Mouse (Mus musculus): ENCODE data around the gene Kcnc3. TPM values are rescaled to one million over a fixed set of nuclear protein-coding genes. Genes with fewer than 3 reads are reported as not detected.
A peak's percentile ranks its signal among the peaks of the same experiment; 100 is the strongest.

Gene Kcnc3
- polyA plus RNA-seq, 1 experiment from 2014 or later: 0.11 TPM

GRCm38 (mm10) chr7:44615987-44616386 lies 25.5 kb downstream of the Kcnc3 start:
- no peaks in the 10 kb centered on the region for H3K36me3 ChIP-seq (ENCODE audit: insufficient read depth, low read length)
- peaks cover 30% of the 10 kb centered on the region for H3K27me3 ChIP-seq (ENCODE audit: insufficient read depth, low read length)
- H3K27ac ChIP-seq (ENCODE audit: low read length): no peak overlapping the region
- H3K4me1 ChIP-seq (ENCODE audit: insufficient read depth, low read length): no peaks in the 10 kb centered on the region
- H3K4me2 ChIP-seq (replicated peaks; ENCODE audit: low read depth, low read length): no peak overlapping the region
- H3K9me3 ChIP-seq (ENCODE audit: low read length): peaks cover 10% of the 10 kb centered on the region; the same call in 1 of the 2 replicates
- no peak overlapping the region for H3K4me3 ChIP-seq (ENCODE audit: low read length)
- ATAC-seq (ENCODE audit: low FRiP score, low TSS enrichment): no peak
- H3K9ac ChIP-seq (replicated peaks; ENCODE audit: low read length): no peak overlapping the region
- WGBS: 82% methylated on average over 14 of the region's 14 CpGs

DNA sequence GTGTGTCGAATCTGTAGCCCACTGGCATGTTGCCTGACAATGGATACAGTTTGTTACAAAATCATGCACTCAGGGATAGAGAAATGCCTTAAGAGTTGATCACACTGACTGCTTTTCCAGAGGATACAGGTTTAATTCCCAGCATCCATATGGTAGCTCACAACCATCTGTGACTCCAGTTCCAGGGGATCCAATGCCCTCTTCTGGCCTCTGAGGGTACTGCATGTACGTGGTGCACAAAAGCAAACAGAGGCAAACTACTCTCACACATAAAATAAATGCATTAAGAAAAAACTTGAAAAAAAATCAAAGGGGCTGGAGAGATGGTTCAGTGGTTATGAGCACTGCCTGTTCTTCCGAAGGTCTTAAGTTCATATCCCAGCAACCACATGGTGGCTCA lies 26.6 kb downstream of the Kcnc3 start:
- Histone ChIP-seq H3K27me3 (ENCODE audit: insufficient read depth, low read length) (peaks cover 30% of the 10 kb centered on the region), H3K36me3 (ENCODE audit: insufficient read depth, low read length) (no peaks in the 10 kb centered on the region), H3K4me3 (ENCODE audit: low read length) (no peak overlapping the region), H3K9me3 (ENCODE audit: low read length) (peaks cover 10% of the 10 kb centered on the region; the same call in 1 of the 2 replicates), H3K4me2 (replicated peaks; ENCODE audit: low read depth, low read length) (no peak overlapping the region), H3K9ac (replicated peaks; ENCODE audit: low read length) (no peak overlapping the region), H3K4me1 (ENCODE audit: insufficient read depth, low read length) (no peaks in the 10 kb centered on the region), H3K27ac (ENCODE audit: low read length) (no peak overlapping the region)
- no peak for ATAC-seq (ENCODE audit: low FRiP score, low TSS enrichment)
- WGBS: 82% methylated on average over 3 of the region's 3 CpGs

- 0 out of 2 replicates have a peak, but pooled peaks have one; percentile 39 for ATAC-seq (ENCODE audit: low FRiP score, low TSS enrichment)
- no peaks in the 10 kb centered on the region for H3K27me3 ChIP-seq (ENCODE audit: insufficient read depth, low read length)
- no peaks in the 10 kb centered on the region for H3K4me1 ChIP-seq (ENCODE audit: insufficient read depth, low read length)
- WGBS: 33% methylated on average over 18 of the region's 18 CpGs
- peaks cover 8% of the 10 kb centered on the region; the same call in 1 of the 2 replicates for H3K9me3 ChIP-seq (ENCODE audit: low read length)
- H3K36me3 ChIP-seq (ENCODE audit: insufficient read depth, low read length): no peaks in the 10 kb centered on the region
- H3K4me3 ChIP-seq (ENCODE audit: low read length): no peak overlapping the region
- H3K27ac ChIP-seq (ENCODE audit: low read length): no peak overlapping the region
- H3K9ac ChIP-seq (replicated peaks; ENCODE audit: low read length): no peak overlapping the region
- no peak overlapping the region for H3K4me2 ChIP-seq (replicated peaks; ENCODE audit: low read depth, low read length)
These were observed 33.5 kb downstream of the Kcnc3 start for GRCm38 (mm10) chr7:44623714-44624542.

- ATAC-seq (ENCODE audit: low FRiP score, low TSS enrichment): no peak
- no peaks in the 10 kb centered on the region for H3K36me3 ChIP-seq (ENCODE audit: insufficient read depth, low read length)
- no peak overlapping the region for H3K9ac ChIP-seq (replicated peaks; ENCODE audit: low read length)
- no peak overlapping the region for H3K4me3 ChIP-seq (ENCODE audit: low read length)
- no peak overlapping the region for H3K4me2 ChIP-seq (replicated peaks; ENCODE audit: low read depth, low read length)
- peaks cover 5% of the 10 kb centered on the region; the same call in 1 of the 2 replicates for H3K9me3 ChIP-seq (ENCODE audit: low read length)
- no peak overlapping the region for H3K27ac ChIP-seq (ENCODE audit: low read length)
- H3K27me3 ChIP-seq (ENCODE audit: insufficient read depth, low read length): no peaks in the 10 kb centered on the region
- no peaks in the 10 kb centered on the region for H3K4me1 ChIP-seq (ENCODE audit: insufficient read depth, low read length)
- WGBS: 84% methylated on average over 3 of the region's 3 CpGs
These were observed 34.0 kb downstream of the Kcnc3 start for GRCm38 (mm10) chr7:44624543-44624826.

DNA sequence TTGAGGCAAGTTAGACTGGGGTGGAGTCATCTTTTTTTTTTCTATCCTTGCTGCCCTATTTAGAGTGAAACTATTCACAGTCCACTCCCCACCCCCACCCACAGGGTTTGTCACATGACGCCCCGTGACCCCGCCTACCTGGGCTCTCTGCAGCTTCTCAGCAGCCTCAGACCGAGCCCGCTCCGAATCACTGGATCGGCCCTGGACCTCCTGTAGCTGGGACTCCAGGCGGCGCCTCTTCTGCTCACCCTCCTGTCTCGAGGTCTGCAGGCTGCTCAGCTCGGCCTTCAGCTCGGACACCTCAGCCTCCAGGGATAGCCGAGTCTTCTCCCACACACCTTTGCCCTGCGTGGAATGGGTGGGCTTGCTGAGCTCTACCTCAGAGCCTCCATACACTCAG lies 34.4 kb downstream of the Kcnc3 start:
- H3K4me2 ChIP-seq (replicated peaks; ENCODE audit: low read depth, low read length): no peak overlapping the region
- no peak for ATAC-seq (ENCODE audit: low FRiP score, low TSS enrichment)
- H3K9me3 ChIP-seq (ENCODE audit: low read length): peaks cover 5% of the 10 kb centered on the region; the same call in 1 of the 2 replicates

DNA sequence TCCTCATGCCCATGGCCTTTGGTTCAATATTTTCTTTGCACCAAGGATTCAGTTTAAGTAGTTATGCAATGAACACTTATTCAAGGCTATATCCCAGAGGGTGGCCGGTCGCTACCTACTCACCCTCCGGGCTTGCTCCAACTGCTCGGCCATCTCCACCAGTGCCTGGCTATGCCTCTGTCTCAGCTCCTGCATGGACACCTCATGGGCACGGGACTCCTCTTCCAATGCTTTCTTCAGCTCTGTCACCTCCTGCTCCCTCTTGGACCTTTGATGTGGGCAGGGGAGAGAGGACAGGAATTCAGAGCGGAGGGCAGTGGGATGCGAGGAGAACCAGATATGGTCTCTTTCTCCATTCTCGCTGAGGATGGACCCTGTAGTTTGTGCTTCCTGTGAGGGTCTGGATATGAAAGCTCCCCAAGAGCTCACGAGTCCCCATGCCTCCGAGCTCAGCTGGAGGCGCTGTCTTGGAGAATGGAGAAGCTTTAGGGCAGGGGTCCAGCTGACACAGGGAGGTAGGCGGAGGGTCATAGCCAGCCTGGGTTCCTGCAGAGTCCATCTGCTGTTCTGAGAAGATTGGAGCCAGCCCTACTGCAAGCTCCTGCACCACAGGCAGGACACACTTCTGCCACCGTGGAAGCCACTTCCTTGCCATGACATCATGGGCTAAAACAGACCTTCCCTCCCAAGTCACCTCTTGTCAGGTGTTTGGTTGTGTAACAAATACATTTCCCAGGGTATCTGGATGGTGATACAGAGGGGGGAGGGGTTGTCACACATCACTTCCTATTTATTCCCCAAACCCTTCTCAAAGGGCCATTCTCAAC lies 35.0 kb downstream of the Kcnc3 start:
- 86% methylated on average over 13 of the region's 13 CpGs for WGBS
- ATAC-seq (ENCODE audit: low FRiP score, low TSS enrichment): no peak
- H3K4me2 ChIP-seq (replicated peaks; ENCODE audit: low read depth, low read length): no peak overlapping the region

More for the DNA sequence above, 34.4 kb downstream of the Kcnc3 start:
- Histone ChIP-seq H3K4me1 (ENCODE audit: insufficient read depth, low read length) (no peaks in the 10 kb centered on the region), H3K4me3 (ENCODE audit: low read length) (no peak overlapping the region), H3K36me3 (ENCODE audit: insufficient read depth, low read length) (no peaks in the 10 kb centered on the region), H3K27ac (ENCODE audit: low read length) (no peak overlapping the region), H3K27me3 (ENCODE audit: insufficient read depth, low read length) (no peaks in the 10 kb centered on the region), H3K9ac (replicated peaks; ENCODE audit: low read length) (no peak overlapping the region)
- 64% methylated on average over 14 of the region's 14 CpGs for WGBS

GRCm38 (mm10) chr7:44626068-44626385 lies 35.6 kb downstream of the Kcnc3 start:
- Histone ChIP-seq H3K9ac (replicated peaks; ENCODE audit: low read length) (no peak overlapping the region), H3K4me1 (ENCODE audit: insufficient read depth, low read length) (no peaks in the 10 kb centered on the region), H3K4me3 (ENCODE audit: low read length) (no peak overlapping the region), H3K27ac (ENCODE audit: low read length) (no peak overlapping the region), H3K27me3 (ENCODE audit: insufficient read depth, low read length) (no peaks in the 10 kb centered on the region), H3K36me3 (ENCODE audit: insufficient read depth, low read length) (no peaks in the 10 kb centered on the region), H3K4me2 (replicated peaks; ENCODE audit: low read depth, low read length) (no peak overlapping the region), H3K9me3 (ENCODE audit: low read length) (no peaks in the 10 kb centered on the region)
- 72% methylated on average over 1 of the region's 1 CpGs for WGBS
- no peak for ATAC-seq (ENCODE audit: low FRiP score, low TSS enrichment)

More for the DNA sequence above, 35.0 kb downstream of the Kcnc3 start:
- no peak overlapping the region for H3K27ac ChIP-seq (ENCODE audit: low read length)
- H3K27me3 ChIP-seq (ENCODE audit: insufficient read depth, low read length): no peaks in the 10 kb centered on the region
- no peaks in the 10 kb centered on the region for H3K36me3 ChIP-seq (ENCODE audit: insufficient read depth, low read length)
- no peak overlapping the region for H3K9ac ChIP-seq (replicated peaks; ENCODE audit: low read length)
- H3K9me3 ChIP-seq (ENCODE audit: low read length): no peaks in the 10 kb centered on the region
- H3K4me3 ChIP-seq (ENCODE audit: low read length): no peak overlapping the region
- H3K4me1 ChIP-seq (ENCODE audit: insufficient read depth, low read length): no peaks in the 10 kb centered on the region

GRCm38 (mm10) chr7:44626966-44627365 lies 36.5 kb downstream of the Kcnc3 start:
- Histone ChIP-seq H3K27me3 (ENCODE audit: insufficient read depth, low read length) (no peaks in the 10 kb centered on the region), H3K9me3 (ENCODE audit: low read length) (no peaks in the 10 kb centered on the region)
- no peak for ATAC-seq (ENCODE audit: low FRiP score, low TSS enrichment)

DNA sequence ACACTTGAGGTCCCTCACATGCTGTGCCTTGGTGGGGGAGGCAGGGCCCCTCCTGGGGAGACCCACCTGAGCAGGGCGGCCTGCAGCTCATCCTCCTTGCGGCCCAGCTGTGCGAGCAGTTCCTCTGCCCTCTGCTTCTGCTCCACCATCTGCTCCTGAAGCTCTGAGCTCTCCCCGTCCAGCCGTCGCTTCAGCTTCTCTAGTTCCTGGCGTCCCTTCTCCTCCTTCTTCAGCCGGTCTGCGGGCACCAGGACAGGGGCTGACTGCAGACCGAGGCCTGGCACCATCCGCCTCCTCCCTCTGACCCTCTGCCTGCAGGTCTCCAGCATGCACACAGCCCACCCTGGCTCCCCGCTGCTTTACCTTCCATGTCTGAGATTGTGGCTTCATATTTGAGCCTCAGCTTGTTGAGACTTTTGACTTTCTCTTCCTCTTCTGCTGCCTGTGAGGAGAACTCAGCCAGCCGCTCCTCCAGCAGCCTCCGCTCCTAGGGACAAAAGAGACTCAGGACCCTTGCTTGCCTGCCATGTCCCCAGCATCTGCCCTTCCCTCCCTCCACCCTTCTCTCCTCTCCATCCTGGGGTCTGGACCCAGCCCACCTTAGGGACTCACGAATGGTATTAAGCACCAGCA lies 38.1 kb downstream of the Kcnc3 start:
- Histone ChIP-seq H3K36me3 (ENCODE audit: insufficient read depth, low read length) (no peaks in the 10 kb centered on the region), H3K4me3 (ENCODE audit: low read length) (no peak overlapping the region), H3K4me2 (replicated peaks; ENCODE audit: low read depth, low read length) (no peak overlapping the region), H3K9ac (replicated peaks; ENCODE audit: low read length) (no peak overlapping the region), H3K27ac (ENCODE audit: low read length) (no peak overlapping the region), H3K27me3 (ENCODE audit: insufficient read depth, low read length) (no peaks in the 10 kb centered on the region), H3K9me3 (ENCODE audit: low read length) (no peaks in the 10 kb centered on the region), H3K4me1 (ENCODE audit: insufficient read depth, low read length) (no peaks in the 10 kb centered on the region)
- WGBS: 87% methylated on average over 12 of the region's 15 CpGs
- ATAC-seq (ENCODE audit: low FRiP score, low TSS enrichment): no peak

More at GRCm38 (mm10) chr7:44626966-44627365, 36.5 kb downstream of the Kcnc3 start:
- Histone ChIP-seq H3K27ac (ENCODE audit: low read length) (no peak overlapping the region), H3K9ac (replicated peaks; ENCODE audit: low read length) (no peak overlapping the region), H3K4me3 (ENCODE audit: low read length) (no peak overlapping the region), H3K4me2 (replicated peaks; ENCODE audit: low read depth, low read length) (no peak overlapping the region), H3K36me3 (ENCODE audit: insufficient read depth, low read length) (no peaks in the 10 kb centered on the region), H3K4me1 (ENCODE audit: insufficient read depth, low read length) (no peaks in the 10 kb centered on the region)
- WGBS: 88% methylated on average over 13 of the region's 13 CpGs

Data from kidney, embryonic 16.5 days (tissue).